Mouse (Mus musculus): Measurements from ENCODE around the gene Nkx2-5.

Nkx2-5 gene

DNA sequence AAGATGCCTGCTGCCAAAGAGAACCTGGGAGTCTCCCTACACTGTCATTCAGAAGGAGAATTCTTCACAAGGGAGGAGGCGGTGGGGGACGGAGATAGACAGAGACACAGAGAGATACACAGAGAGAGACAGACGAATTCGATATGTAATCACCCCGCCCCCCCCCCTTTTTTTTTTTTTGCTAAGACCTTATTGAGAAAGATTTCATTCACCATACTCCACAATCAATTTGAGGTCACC, at the start of gene Nkx2-5:
Gene Nkx2-5, minus strand, starts transcription at position 101 of the 240 bp plus-strand sequence.
- DNase-seq (ENCODE audit: low spot score in 2 of 2) = no peak

- no peak for DNase-seq (ENCODE audit: low spot score in 2 of 2)
Measured at GRCm38 (mm10) chr17:26894342-26894741, 49.5 kb upstream of the Nkx2-5 start.

DNA sequence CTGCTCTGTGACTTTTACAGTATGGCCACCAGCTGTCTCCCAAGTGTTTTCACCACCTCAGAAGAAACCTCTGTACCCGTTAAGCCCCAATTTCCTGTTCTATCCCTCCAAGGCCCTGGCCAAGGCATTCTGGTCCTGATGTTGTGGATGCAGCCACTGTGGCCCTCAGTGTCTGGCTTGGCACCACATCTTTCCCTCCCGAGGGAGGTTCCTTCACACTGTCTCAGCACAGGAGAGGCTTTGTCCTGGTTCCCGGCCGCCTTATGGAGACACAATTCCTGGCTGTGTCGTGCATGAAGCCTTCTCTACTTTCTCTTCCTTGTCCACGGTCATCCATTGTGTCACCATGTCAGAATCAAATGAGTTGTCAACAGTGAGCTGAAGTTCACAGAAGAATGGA, 48.7 kb upstream of the Nkx2-5 start:
- no peak for DNase-seq (ENCODE audit: low spot score in 2 of 2)

GRCm38 (mm10) chr17:26892635-26893375, 48.0 kb upstream of the Nkx2-5 start:
- no peak for DNase-seq (ENCODE audit: low spot score in 2 of 2)

DNA sequence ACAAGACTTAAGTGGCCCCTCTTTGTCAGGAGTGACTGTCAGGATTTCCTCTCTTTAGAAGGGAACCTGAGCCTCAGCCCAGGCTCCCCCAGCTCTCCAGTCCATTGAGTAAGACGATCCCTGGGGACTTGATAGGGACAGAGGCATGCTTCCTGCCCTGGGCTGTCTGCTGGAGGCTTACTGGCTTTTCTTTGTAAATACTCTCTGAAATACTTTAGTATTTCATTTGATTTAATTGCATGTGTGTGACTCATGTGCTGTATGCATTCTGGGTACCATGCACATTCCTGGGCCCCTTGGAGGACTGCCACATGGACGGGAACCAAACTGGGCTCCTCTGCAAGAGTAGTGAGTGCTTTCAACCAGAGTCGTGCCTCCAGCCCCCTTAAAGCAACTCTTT, 43.1 kb upstream of the Nkx2-5 start:
- DNase-seq (ENCODE audit: low spot score in 2 of 2) = no peak

DNA sequence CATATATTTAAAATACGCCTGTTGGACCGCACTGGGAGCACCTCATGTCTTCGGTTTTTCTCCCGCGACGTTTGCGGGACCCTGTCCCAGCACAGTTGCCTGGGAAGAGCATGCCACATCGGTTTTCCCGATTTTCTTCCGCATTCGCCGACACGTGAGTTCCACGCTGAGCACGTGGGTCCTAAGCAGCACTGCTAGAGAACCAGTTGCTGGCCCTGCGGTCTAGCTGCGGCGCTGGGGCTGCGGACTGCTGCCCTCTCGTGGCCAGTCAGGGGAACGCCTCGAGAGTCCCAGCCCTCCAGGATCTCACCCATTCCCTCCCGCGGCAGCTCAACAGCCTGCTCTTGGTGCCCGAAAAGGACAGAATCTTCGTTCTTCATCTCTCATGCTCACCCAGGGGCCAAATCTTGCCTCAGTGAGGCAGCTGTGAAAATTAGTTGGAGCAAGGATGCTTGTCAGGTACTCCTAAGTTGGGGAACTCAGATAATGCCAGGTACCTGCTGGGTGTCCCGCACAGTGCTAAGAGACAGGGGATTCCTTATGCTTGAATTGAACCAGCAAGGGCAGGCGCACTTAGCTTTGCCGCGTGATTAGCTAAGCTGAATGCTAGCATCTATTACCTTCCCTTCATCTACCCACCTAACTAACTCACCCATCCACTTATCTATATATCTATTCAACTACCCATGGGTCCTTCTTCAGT, 41.4 kb upstream of the Nkx2-5 start:
- DNase-seq (ENCODE audit: low spot score in 2 of 2) = peak; percentile 75 to 79

GRCm38 (mm10) chr17:26884995-26885926, 40.5 kb upstream of the Nkx2-5 start:
- peak; percentile 78 to 80 for DNase-seq (ENCODE audit: low spot score in 2 of 2)

- DNase-seq (ENCODE audit: low spot score in 2 of 2) = no peak
Measured at GRCm38 (mm10) chr17:26883585-26883984, 38.8 kb upstream of the Nkx2-5 start.

- no peak for DNase-seq (ENCODE audit: low spot score in 2 of 2)
Measured at GRCm38 (mm10) chr17:26882706-26883105, 37.9 kb upstream of the Nkx2-5 start.

- DNase-seq (ENCODE audit: low spot score in 2 of 2) = no peak
Measured at GRCm38 (mm10) chr17:26879235-26879634, 34.4 kb upstream of the Nkx2-5 start.

DNA sequence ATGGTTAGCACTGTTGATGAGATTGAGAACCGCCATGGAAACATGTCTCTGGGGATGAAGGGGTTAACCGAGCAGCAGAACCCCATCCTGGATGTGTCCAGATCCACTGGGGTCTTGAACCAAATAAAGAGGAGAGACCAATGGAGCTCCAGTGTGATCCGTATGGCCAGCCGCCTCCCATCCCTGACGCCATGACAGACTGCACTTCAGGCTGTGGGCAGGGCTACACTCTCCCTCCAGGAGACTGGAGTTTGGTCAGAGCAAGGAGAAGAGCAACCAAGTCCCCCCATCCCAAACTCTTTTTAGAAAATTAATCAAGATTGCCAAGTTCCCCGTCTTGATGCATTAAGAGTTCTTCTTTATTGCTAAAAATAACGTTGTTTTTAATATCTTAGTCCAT, 33.1 kb upstream of the Nkx2-5 start:
- no peak for DNase-seq (ENCODE audit: low spot score in 2 of 2)

DNA sequence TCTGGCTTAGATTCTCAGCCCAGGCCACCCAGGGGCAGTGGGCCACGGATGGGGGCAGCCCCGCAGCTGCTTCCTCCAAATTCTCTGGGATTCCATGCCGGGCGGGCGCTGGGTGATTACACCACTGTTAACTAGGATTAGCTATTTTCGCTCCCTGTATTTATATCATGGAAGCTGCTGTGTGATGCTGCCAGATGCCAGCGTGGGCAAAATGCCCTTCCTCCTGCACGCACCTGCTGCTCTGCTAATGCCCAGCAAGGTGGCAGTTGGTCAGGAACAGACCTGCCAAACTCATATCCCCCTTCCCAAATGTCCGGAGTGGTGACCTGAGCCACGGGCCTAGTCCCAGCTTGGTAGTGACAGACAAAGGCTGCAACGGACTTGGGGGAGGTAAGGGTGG, 29.7 kb upstream of the Nkx2-5 start:
- DNase-seq (ENCODE audit: low spot score in 2 of 2) = no peak

- no peak for DNase-seq (ENCODE audit: low spot score in 2 of 2)
Measured at GRCm38 (mm10) chr17:26873502-26873901, 28.7 kb upstream of the Nkx2-5 start.

DNA sequence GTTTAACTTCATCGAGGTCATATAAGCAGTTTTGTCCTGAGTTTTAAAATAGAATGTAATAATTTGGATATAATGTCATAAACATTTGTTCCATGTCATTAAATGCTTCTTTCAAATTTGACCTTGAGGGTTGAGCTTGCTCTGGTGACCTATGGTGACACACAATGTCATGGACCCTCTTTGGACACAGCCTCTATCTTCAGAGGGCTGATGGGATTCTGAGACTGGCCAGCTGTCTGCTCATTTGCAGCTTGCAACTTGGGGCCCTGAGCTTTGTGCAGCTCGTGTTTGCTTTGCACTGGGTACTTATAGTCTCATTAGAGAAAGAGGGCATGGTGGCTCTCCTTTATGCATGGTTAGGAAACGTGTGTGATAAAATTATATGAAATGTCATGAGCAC, 28.1 kb upstream of the Nkx2-5 start:
- no peak for DNase-seq (ENCODE audit: low spot score in 2 of 2)

DNA sequence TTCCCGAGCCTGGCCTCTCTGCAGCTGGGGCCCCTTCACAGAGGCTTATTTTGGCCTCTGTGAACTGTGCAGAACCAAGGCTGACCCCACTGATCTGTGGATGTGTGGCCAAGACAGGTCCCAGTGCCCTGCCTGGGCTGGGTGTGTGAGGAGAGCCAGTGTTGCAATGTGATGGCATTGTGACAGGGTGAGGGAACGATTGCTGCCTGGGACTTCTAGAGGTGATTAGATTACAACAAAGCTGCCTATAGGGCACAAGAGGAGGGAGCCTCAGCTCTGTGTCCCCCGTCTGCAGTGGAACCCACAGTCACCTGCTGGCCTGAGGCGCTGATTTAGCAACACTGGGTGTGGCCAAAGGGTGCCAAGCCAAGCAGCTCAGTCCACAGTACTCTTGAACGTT, 23.9 kb upstream of the Nkx2-5 start:
- DNase-seq (ENCODE audit: low spot score in 2 of 2) = no peak

GRCm38 (mm10) chr17:26865156-26865555, 20.3 kb upstream of the Nkx2-5 start:
- no peak for DNase-seq (ENCODE audit: low spot score in 2 of 2)

DNA sequence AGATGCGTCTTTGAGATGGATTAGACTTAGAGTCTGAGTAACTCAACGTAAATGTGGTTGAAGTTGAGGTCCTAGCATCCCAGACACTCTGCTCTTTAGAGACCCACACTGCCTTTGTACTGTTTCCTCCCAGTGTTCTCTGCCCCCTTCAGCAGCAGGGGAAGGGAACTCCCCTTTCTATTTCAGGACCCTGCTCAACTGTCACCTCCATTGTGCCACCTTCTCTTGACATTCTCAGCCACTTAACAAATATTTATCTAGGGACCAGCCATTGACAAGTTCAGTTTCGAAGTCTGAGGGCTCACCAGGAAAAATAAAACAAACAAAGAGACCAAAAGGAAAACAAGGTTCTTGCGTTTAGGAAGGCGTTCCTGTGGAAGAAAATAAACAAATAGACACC, 19.5 kb upstream of the Nkx2-5 start:
- DNase-seq (ENCODE audit: low spot score in 2 of 2) = no peak

- no peak for DNase-seq (ENCODE audit: low spot score in 2 of 2)
Measured at GRCm38 (mm10) chr17:26861793-26862192, 17.0 kb upstream of the Nkx2-5 start.

- DNase-seq (ENCODE audit: low spot score in 2 of 2) = peak in 1 of 2 experiments; percentile 29
Measured at GRCm38 (mm10) chr17:26861383-26861782, 16.6 kb upstream of the Nkx2-5 start.

GRCm38 (mm10) chr17:26860906-26861305, 16.1 kb upstream of the Nkx2-5 start:
- no peak for DNase-seq (ENCODE audit: low spot score in 2 of 2)

GRCm38 (mm10) chr17:26852262-26852661, 7.5 kb upstream of the Nkx2-5 start:
- no peak for DNase-seq (ENCODE audit: low spot score in 2 of 2)

GRCm38 (mm10) chr17:26851136-26851460, 6.3 kb upstream of the Nkx2-5 start:
- no peak for DNase-seq (ENCODE audit: low spot score in 2 of 2)

Data from spleen, postnatal 36 days (tissue).